Mouse (Mus musculus): ENCODE measurements at regions not wholly inside any gene's neighbourhood (a gene's known extent, or its start where the extent isn't known, plus 50 kb on each side); places are given as distances from the start of the nearest gene placed in this dataset.

DNA sequence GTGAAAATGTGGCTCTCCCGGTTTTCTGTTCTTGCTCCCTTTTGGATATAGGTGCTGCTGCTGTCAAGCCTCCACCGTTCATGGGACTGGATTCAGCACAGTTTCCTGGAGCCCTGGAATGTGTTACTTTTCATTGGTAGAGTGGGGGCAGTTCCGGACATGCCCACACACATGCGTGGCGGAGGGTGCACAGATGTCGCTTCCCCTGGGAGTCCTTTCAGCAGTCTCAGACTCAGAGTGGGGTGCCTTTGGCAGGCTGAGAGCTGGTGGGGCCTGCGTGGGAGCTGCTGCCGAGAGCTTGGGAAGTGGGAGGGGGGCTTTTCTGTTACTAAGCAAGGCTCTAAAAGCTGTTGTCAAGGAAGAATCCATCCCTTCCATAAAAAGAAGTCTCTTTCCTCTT is 274.3 kb downstream of the Emp1 start:
- TF ChIP-seq CTCF (IDR thresholded peaks at IDR 0.05; ENCODE audit: control insufficient read depth, insufficient read depth, low read length): no peak
- TF ChIP-seq POLR2A (IDR thresholded peaks at IDR 0.05; ENCODE audit: borderline replicate concordance, control insufficient read depth, low read depth, low read length): no peak
